Mouse (Mus musculus): ENCODE results near the gene Coro1b.

- TF ChIP-seq CTCF (IDR thresholded peaks at IDR 0.05; ENCODE audit: low read depth) (peak; percentile 88), EP300 (IDR thresholded peaks at IDR 0.05; ENCODE audit: low read depth) (peak; percentile 44; the same call in 1 of the 2 replicates)
Observed at GRCm38 (mm10) chr19:4191528-4192250, 43.3 kb downstream of the Coro1b start, which contains the start of gene Ppp1ca.
